17 mouse cellular contexts compared by ENCODE assay signal in genomic region chr5:28081127-28081526, GRCm38 (mm10).
"Had no signal": no experiment of that assay in that cellular context is flagged by ENCODE, and none has a peak within 500 bp of the region (broad histone marks: within the 10 kb centered on the region; RNA-seq: fewer than 3 reads in every experiment).

No protein-coding gene starts in this region.

- H3K4me3 ChIP-seq: midbrain, embryonic 10.5 days; midbrain, embryonic 12.5 days; myocyte; neural tube, embryonic 13.5 days; neural tube, embryonic 15.5 days; stomach, embryonic 15.5 days had no signal

- H3K9me3 ChIP-seq: midbrain, embryonic 10.5 days; midbrain, embryonic 12.5 days; neural tube, embryonic 13.5 days; neural tube, embryonic 15.5 days; stomach, embryonic 15.5 days had no signal

- H3K27me3 ChIP-seq: midbrain, embryonic 12.5 days; neural tube, embryonic 13.5 days; neural tube, embryonic 15.5 days; stomach, embryonic 15.5 days had no signal

- H3K4me2 ChIP-seq: lung, embryonic 14.5 days; midbrain, embryonic 12.5 days; neural tube, embryonic 13.5 days; neural tube, embryonic 15.5 days; stomach, embryonic 15.5 days had no signal

- H3K9ac ChIP-seq: lung, embryonic 14.5 days; midbrain, embryonic 12.5 days; neural tube, embryonic 13.5 days; neural tube, embryonic 15.5 days; stomach, embryonic 15.5 days had no signal

- ATAC-seq: midbrain, embryonic 16.5 days had no signal

- H3K27ac ChIP-seq: midbrain, embryonic 10.5 days; midbrain, embryonic 12.5 days; neural tube, embryonic 13.5 days; neural tube, embryonic 15.5 days; stomach, embryonic 15.5 days had no signal

- H3K4me1 ChIP-seq: midbrain, embryonic 10.5 days; midbrain, embryonic 12.5 days; neural tube, embryonic 13.5 days; neural tube, embryonic 15.5 days; stomach, embryonic 15.5 days had no signal

- DNase-seq: lung, adult 18-20 months; lung, embryonic 14.5 days; lung, postnatal 10 days; midbrain, embryonic 14.5 days; retina, postnatal 1 day; right cerebral cortex, adult 18-20 months; right cerebral cortex, postnatal 14 days; thymus, adult 18-20 months; thymus, postnatal 14 days; thymus, postnatal 36 days had no signal
